Mouse (Mus musculus) hindbrain, embryonic 12.5 days (tissue): ENCODE measurements around the gene Ankrd55. TPM values are rescaled to one million over a fixed set of nuclear protein-coding genes. Genes with fewer than 3 reads are reported as not detected.

Source experiments
- ATAC-seq: fragments of 200-750 bp; cut with Nextera tagmentation; 2 replicates; pipeline ENCODE4 v1.8.0; 2017; ENCODE audit warnings: moderate TSS enrichment; ENCODE audit not compliant: low FRiP score
- H3K27ac ChIP-seq: fragments of 300-500 bp; sonication (generic); 2 replicates; pipeline ENCODE4 v1.5.1; 2016; ENCODE audit warnings: mild to moderate bottlenecking
- H3K27me3 ChIP-seq: fragments of 300-500 bp; sonication (generic); 2 replicates; pipeline ENCODE4 v1.6.1; 2016; ENCODE audit warnings: mild to moderate bottlenecking
- H3K36me3 ChIP-seq: fragments of 300-500 bp; sonication (generic); 2 replicates; pipeline ENCODE4 v1.6.1; 2016; ENCODE audit warnings: mild to moderate bottlenecking
- H3K4me1 ChIP-seq: fragments of 300-500 bp; sonication (generic); 2 replicates; pipeline ENCODE4 v1.6.1; 2016
- H3K4me2 ChIP-seq: fragments of 300-500 bp; sonication (generic); replicated peaks from 2 replicates; pipeline ENCODE4 v1.6.1; 2016; ENCODE audit warnings: mild to moderate bottlenecking
- H3K4me3 ChIP-seq: fragments of 300-500 bp; sonication (generic); 2 replicates; pipeline ENCODE4 v1.5.1; 2016; ENCODE audit warnings: mild to moderate bottlenecking
- H3K9ac ChIP-seq: fragments of 300-500 bp; sonication (generic); 2 replicates; pipeline ENCODE4 v1.6.1; 2016; ENCODE audit warnings: mild to moderate bottlenecking, moderate library complexity
- H3K9me3 ChIP-seq: fragments of 300-500 bp; sonication (generic); replicated peaks from 2 replicates; pipeline ENCODE4 v1.6.1; 2016; ENCODE audit warnings: mild to moderate bottlenecking
- WGBS: fragments of 180-500 bp; shearing (Covaris S2); methylation state at CpG from one replicate; pipeline ENCODE4 v1.1.7; 2016; 5-methylcytosine and 5-hydroxymethylcytosine counted together
- polyA plus RNA-seq: library from polyadenylated mRNA; unstranded; fragments of >200 nt; fragmentation: Nextera tagmentation; extraction: Ambion mirVana; gene quantifications from 2 replicates; pipeline ENCODE4 v1.2.1, GENCODE M21; 2016

Ankrd55 gene
- polyA plus RNA-seq, 1 experiment from 2014 or later = 2.5 TPM

GRCm38 (mm10) chr13:112388176-112388575 lies 99.9 kb downstream of the Ankrd55 start:
- Histone ChIP-seq H3K27ac (no peak overlapping the region), H3K9ac (no peak overlapping the region), H3K4me3 (no peak overlapping the region), H3K4me2 (no peak overlapping the region), H3K36me3 (no peaks in the 10 kb centered on the region), H3K4me1 (peaks cover under 1% of the 10 kb centered on the region; the same call in 1 of the 2 replicates), H3K27me3 (no peaks in the 10 kb centered on the region), H3K9me3 (no peaks in the 10 kb centered on the region)
- ATAC-seq = no peak
- 87% methylated on average over 3 of the region's 3 CpGs for WGBS

GRCm38 (mm10) chr13:112390206-112390605 lies 102.0 kb downstream of the Ankrd55 start:
- H3K9ac ChIP-seq = no peak overlapping the region
- no peaks in the 10 kb centered on the region for H3K36me3 ChIP-seq
- no peaks in the 10 kb centered on the region for H3K9me3 ChIP-seq
- H3K27me3 ChIP-seq = no peaks in the 10 kb centered on the region
- H3K4me2 ChIP-seq = no peak overlapping the region
- no peak overlapping the region for H3K4me3 ChIP-seq
- no peak overlapping the region for H3K27ac ChIP-seq
- H3K4me1 ChIP-seq = no peaks in the 10 kb centered on the region
- 88% methylated on average over 1 of the region's 1 CpGs for WGBS
- no peak for ATAC-seq

- Histone ChIP-seq H3K36me3 (no peaks in the 10 kb centered on the region), H3K4me3 (no peak overlapping the region), H3K9me3 (no peaks in the 10 kb centered on the region), H3K27me3 (no peaks in the 10 kb centered on the region), H3K4me1 (no peaks in the 10 kb centered on the region), H3K27ac (no peak overlapping the region), H3K4me2 (no peak overlapping the region), H3K9ac (no peak overlapping the region)
- ATAC-seq = no peak
- WGBS = 83% methylated on average over 3 of the region's 3 CpGs
Measured at GRCm38 (mm10) chr13:112391354-112391753, 103.1 kb downstream of the Ankrd55 start.

DNA sequence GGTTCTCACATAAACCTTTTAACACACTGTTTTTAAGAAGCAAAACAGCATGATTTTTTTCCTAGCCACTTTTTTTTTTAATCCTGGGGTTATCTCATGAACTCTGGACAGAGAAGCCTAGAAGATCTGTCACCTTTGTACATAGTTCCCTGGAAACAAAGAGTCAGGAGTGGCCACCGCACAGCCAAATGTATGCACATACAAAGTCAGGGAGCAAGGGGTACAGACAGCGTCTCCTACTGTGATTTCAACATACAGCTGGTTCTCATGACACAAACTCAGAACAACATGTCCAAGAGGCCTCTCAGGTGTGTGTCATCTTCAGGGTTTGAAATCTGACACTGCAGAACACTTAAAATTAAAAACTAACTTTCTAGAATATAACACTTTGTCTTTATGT lies 105.1 kb downstream of the Ankrd55 start:
- no peak overlapping the region for H3K4me2 ChIP-seq
- WGBS = 87% methylated on average over 2 of the region's 2 CpGs
- no peak overlapping the region for H3K27ac ChIP-seq
- no peaks in the 10 kb centered on the region for H3K4me1 ChIP-seq
- H3K9ac ChIP-seq = no peak overlapping the region
- no peak for ATAC-seq
- H3K27me3 ChIP-seq = no peaks in the 10 kb centered on the region
- no peak overlapping the region for H3K4me3 ChIP-seq
- H3K9me3 ChIP-seq = no peaks in the 10 kb centered on the region
- no peaks in the 10 kb centered on the region for H3K36me3 ChIP-seq

DNA sequence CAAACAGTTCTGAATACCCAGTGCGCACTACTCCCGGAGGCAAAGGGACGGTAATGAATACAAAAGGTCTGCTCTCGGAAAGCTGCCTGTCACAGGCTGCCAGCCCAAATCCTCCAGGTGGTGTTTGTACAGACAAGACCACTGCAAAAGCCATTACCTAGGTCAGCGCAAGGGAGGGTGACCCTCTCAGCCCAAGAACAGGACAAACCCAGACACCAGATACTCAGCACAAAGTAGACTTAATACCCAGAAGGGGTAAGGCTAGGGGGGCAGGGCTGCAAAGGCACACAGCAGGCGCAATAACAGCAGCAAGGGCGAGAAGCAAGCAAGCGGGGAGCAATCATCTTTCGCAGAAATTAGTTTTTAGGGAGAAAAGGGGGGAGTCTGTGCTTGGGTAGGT lies 106.0 kb downstream of the Ankrd55 start:
- Histone ChIP-seq H3K4me1 (no peaks in the 10 kb centered on the region), H3K4me3 (no peak overlapping the region), H3K9ac (no peak overlapping the region), H3K27me3 (no peaks in the 10 kb centered on the region), H3K36me3 (no peaks in the 10 kb centered on the region), H3K4me2 (no peak overlapping the region), H3K27ac (no peak overlapping the region), H3K9me3 (no peaks in the 10 kb centered on the region)
- WGBS = 67% methylated on average over 9 of the region's 9 CpGs
- ATAC-seq = no peak

DNA sequence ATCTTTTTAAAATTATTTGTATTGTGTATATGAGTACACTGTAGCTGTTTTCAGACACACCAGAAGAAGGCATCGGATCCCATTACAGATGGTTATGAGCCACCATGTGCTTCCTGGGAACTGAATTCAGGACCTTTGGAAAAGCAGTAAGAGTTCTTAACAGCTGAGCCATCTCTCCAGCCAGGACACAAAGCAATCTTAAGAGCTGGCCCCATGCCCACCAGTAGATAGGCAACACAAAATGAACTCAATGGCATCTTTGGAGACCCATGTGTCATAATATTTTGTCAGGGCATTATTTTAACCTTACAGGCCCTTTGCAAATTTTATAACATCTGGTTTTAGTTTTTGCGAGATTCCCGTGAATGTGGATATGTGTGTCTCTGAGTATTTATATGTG lies 116.5 kb downstream of the Ankrd55 start:
- H3K4me3 ChIP-seq = no peak overlapping the region
- no peak overlapping the region for H3K9ac ChIP-seq
- H3K4me2 ChIP-seq = no peak overlapping the region
- no peak for ATAC-seq
- H3K36me3 ChIP-seq = no peaks in the 10 kb centered on the region
- H3K27me3 ChIP-seq = no peaks in the 10 kb centered on the region
- H3K9me3 ChIP-seq = no peaks in the 10 kb centered on the region
- no peaks in the 10 kb centered on the region for H3K4me1 ChIP-seq
- no peak overlapping the region for H3K27ac ChIP-seq
- WGBS = 76% methylated on average over 3 of the region's 3 CpGs

DNA sequence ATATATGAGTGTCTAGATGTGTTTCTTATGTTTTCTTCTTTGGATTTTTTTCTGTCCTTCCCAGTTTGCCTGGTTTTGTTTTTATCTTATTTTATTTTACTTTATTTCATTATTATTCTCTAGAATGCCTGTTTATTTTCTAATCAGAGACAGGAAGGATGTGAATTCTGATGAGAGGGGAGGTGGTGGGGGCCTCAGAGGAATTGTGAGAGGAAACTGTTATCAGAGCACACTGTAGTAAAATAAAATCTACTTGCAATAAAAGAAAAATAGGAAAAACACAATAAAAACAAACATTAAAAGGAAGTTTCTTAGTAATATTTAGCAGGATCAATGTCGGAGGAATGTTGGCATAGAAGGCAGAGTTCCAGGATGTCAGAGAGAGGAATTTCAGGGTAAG lies 116.9 kb downstream of the Ankrd55 start:
- H3K27me3 ChIP-seq = no peaks in the 10 kb centered on the region
- no peak overlapping the region for H3K27ac ChIP-seq
- no peaks in the 10 kb centered on the region for H3K9me3 ChIP-seq
- H3K9ac ChIP-seq = no peak overlapping the region
- H3K4me3 ChIP-seq = no peak overlapping the region
- no peaks in the 10 kb centered on the region for H3K36me3 ChIP-seq
- 84% methylated on average over 1 of the region's 1 CpGs for WGBS
- no peak overlapping the region for H3K4me2 ChIP-seq
- no peaks in the 10 kb centered on the region for H3K4me1 ChIP-seq
- ATAC-seq = no peak

DNA sequence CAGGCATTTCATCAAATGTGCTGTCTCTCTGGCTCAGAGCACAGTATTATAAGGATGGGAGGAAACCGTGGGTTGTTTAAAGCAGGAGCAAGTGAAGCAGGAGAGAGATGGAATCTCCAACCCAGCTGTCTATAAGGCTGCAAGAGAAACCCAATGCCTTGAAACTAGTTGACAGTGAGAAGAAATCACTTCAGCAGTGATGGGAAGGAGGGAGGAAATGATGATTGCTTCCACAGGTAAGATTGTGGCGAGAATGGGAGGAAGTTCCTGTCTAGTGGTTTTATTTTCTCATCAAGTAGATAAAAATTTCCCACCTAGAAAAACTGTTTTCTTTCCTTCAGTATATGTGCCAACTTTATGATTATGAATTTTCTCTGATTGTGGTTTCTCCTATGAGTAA lies 118.4 kb downstream of the Ankrd55 start:
- ATAC-seq = no peak
- 82% methylated on average over 2 of the region's 2 CpGs for WGBS
- Histone ChIP-seq H3K27ac (no peak overlapping the region), H3K4me3 (no peak overlapping the region), H3K36me3 (no peaks in the 10 kb centered on the region), H3K27me3 (no peaks in the 10 kb centered on the region), H3K9ac (no peak overlapping the region), H3K4me1 (no peaks in the 10 kb centered on the region), H3K4me2 (no peak overlapping the region), H3K9me3 (no peaks in the 10 kb centered on the region)

GRCm38 (mm10) chr13:112407181-112407700 lies 119.0 kb downstream of the Ankrd55 start:
- Histone ChIP-seq H3K9me3 (no peaks in the 10 kb centered on the region), H3K4me2 (no peak overlapping the region), H3K36me3 (no peaks in the 10 kb centered on the region), H3K9ac (no peak overlapping the region), H3K4me3 (no peak overlapping the region), H3K4me1 (no peaks in the 10 kb centered on the region), H3K27me3 (no peaks in the 10 kb centered on the region), H3K27ac (no peak overlapping the region)
- 84% methylated on average over 3 of the region's 3 CpGs for WGBS
- ATAC-seq = no peak

- no peaks in the 10 kb centered on the region for H3K4me1 ChIP-seq
- 76% methylated on average over 9 of the region's 9 CpGs for WGBS
- H3K4me3 ChIP-seq = no peak overlapping the region
- H3K4me2 ChIP-seq = no peak overlapping the region
- ATAC-seq = no peak
- H3K27me3 ChIP-seq = no peaks in the 10 kb centered on the region
- no peaks in the 10 kb centered on the region for H3K36me3 ChIP-seq
- H3K9ac ChIP-seq = no peak overlapping the region
- no peaks in the 10 kb centered on the region for H3K9me3 ChIP-seq
- H3K27ac ChIP-seq = no peak overlapping the region
Measured at GRCm38 (mm10) chr13:112407776-112408490, 119.7 kb downstream of the Ankrd55 start.

DNA sequence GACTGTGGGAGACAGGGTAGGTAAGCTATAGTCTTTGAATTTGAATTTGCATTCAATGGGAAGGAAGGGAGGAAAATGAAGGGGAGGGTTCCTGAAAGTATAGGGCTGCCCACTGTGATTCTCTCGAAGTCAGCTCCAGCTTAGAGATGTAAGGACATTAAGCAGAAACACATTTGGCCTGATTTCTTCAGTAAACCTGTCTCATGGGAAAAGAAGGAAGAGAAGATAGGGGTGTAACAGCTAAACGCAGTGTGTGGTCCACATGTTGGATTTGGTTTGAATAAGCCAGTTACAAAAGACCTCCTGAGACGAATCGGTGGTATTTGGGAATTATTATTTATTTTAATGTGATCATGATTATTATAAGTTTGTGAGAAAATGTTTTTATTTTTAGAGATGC lies 120.5 kb downstream of the Ankrd55 start:
- no peak for ATAC-seq
- no peak overlapping the region for H3K9ac ChIP-seq
- H3K27ac ChIP-seq = no peak overlapping the region

DNA sequence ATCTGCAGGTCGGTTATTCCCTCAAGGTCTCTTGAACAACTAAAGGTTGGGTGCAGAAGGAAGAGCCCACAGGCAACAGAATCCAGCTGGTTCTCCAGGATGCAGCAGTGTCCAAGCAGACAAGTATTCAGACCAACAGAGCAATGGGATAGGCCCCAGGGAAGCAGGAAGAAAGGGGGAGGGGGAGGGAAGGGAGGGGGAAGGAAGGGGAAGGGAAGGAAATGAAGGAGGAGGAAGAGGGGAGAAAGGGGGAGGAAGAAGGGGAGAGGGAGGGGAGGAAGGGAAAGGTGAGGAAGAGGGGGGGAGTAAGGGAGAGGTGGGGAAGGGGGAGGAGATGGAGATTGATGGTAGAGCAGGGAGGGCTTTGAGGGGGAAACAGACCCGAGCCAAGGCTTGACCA lies 121.1 kb downstream of the Ankrd55 start:
- 83% methylated on average over 2 of the region's 2 CpGs for WGBS
- Histone ChIP-seq H3K4me2 (no peak overlapping the region), H3K36me3 (no peaks in the 10 kb centered on the region), H3K27ac (no peak overlapping the region), H3K4me3 (no peak overlapping the region), H3K9ac (no peak overlapping the region), H3K9me3 (no peaks in the 10 kb centered on the region), H3K27me3 (no peaks in the 10 kb centered on the region), H3K4me1 (no peaks in the 10 kb centered on the region)
- no peak for ATAC-seq

More for the DNA sequence above, 120.5 kb downstream of the Ankrd55 start:
- Histone ChIP-seq H3K4me3 (no peak overlapping the region), H3K27me3 (no peaks in the 10 kb centered on the region), H3K9me3 (no peaks in the 10 kb centered on the region), H3K36me3 (no peaks in the 10 kb centered on the region), H3K4me1 (no peaks in the 10 kb centered on the region), H3K4me2 (no peak overlapping the region)
- 80% methylated on average over 4 of the region's 4 CpGs for WGBS

GRCm38 (mm10) chr13:112409851-112410250 lies 121.6 kb downstream of the Ankrd55 start:
- H3K36me3 ChIP-seq = no peaks in the 10 kb centered on the region
- no peaks in the 10 kb centered on the region for H3K9me3 ChIP-seq
- H3K9ac ChIP-seq = no peak overlapping the region
- no peak for ATAC-seq
- 87% methylated on average over 1 of the region's 1 CpGs for WGBS
- H3K27ac ChIP-seq = no peak overlapping the region
- H3K27me3 ChIP-seq = no peaks in the 10 kb centered on the region
- no peaks in the 10 kb centered on the region for H3K4me1 ChIP-seq
- H3K4me3 ChIP-seq = no peak overlapping the region
- no peak overlapping the region for H3K4me2 ChIP-seq
